Mouse (Mus musculus) heart, embryonic 13.5 days (tissue): Measurements from ENCODE around the gene Lyve1. TPM values are rescaled to one million over a fixed set of nuclear protein-coding genes. Genes with fewer than 3 reads are reported as not detected.

Experiments
- ATAC-seq: fragments of 200-750 bp; cut with Nextera tagmentation; 2 replicates; pipeline ENCODE4 v1.8.0; 2017; ENCODE audit warnings: moderate TSS enrichment; ENCODE audit not compliant: insufficient number of reproducible peaks, low FRiP score, low TSS enrichment; ENCODE audit errors: extremely low read depth
- H3K27ac ChIP-seq: fragments of 300-500 bp; sonication (generic); replicated peaks from 2 replicates; pipeline ENCODE4 v1.5.1; 2015; ENCODE audit warnings: moderate library complexity, mild to moderate bottlenecking, inconsistent platforms
- H3K27me3 ChIP-seq: fragments of 300-500 bp; sonication (generic); replicated peaks from 2 replicates; pipeline ENCODE4 v1.6.1; 2015; ENCODE audit warnings: mild to moderate bottlenecking, inconsistent platforms
- H3K36me3 ChIP-seq: fragments of 300-500 bp; sonication (generic); 2 replicates; pipeline ENCODE4 v1.6.1; 2015; ENCODE audit warnings: mild to moderate bottlenecking, inconsistent platforms
- H3K4me1 ChIP-seq: fragments of 300-500 bp; sonication (generic); 2 replicates; pipeline ENCODE4 v1.6.1; 2015; ENCODE audit warnings: inconsistent platforms
- H3K4me2 ChIP-seq: fragments of 300-500 bp; sonication (generic); 2 replicates; pipeline ENCODE4 v1.6.1; 2015; ENCODE audit warnings: inconsistent platforms, mild to moderate bottlenecking, moderate library complexity
- H3K4me3 ChIP-seq: fragments of 300-500 bp; sonication (generic); 2 replicates; pipeline ENCODE4 v1.5.1; 2015; ENCODE audit warnings: moderate library complexity, mild to moderate bottlenecking, inconsistent platforms
- H3K9ac ChIP-seq: fragments of 300-500 bp; sonication (generic); 2 replicates; pipeline ENCODE4 v1.6.1; 2015; ENCODE audit warnings: inconsistent platforms, mild to moderate bottlenecking, moderate library complexity
- H3K9me3 ChIP-seq: fragments of 300-500 bp; sonication (generic); 2 replicates; pipeline ENCODE4 v1.6.1; 2016; ENCODE audit warnings: inconsistent platforms
- WGBS: fragments of 180-500 bp; shearing (Covaris S2); methylation state at CpG from one replicate; pipeline ENCODE4 v1.1.7; 2015; ENCODE audit warnings: mixed read lengths; 5-methylcytosine and 5-hydroxymethylcytosine counted together
- polyA plus RNA-seq: library from polyadenylated mRNA; unstranded; fragments of >200 nt; fragmentation: Nextera tagmentation; extraction: Ambion mirVana; gene quantifications from 2 replicates; pipeline ENCODE4 v1.2.1, GENCODE M21; 2015

Gene Lyve1
- polyA plus RNA-seq, 1 experiment from 2014 or later = 6.2 TPM

GRCm38 (mm10) chr7:110851541-110852203 lies 11.4 kb downstream of the Lyve1 start:
- Histone ChIP-seq H3K4me2 (no peak overlapping the region), H3K27ac (peak overlapping the region; percentile 46; the same call in 1 of the 2 replicates), H3K9me3 (no peaks in the 10 kb centered on the region), H3K36me3 (no peaks in the 10 kb centered on the region), H3K27me3 (no peaks in the 10 kb centered on the region), H3K4me1 (peaks cover 22% of the 10 kb centered on the region), H3K9ac (no peak overlapping the region), H3K4me3 (no peak overlapping the region)
- ATAC-seq = no peak
- 57% methylated on average over 7 of the region's 7 CpGs for WGBS

DNA sequence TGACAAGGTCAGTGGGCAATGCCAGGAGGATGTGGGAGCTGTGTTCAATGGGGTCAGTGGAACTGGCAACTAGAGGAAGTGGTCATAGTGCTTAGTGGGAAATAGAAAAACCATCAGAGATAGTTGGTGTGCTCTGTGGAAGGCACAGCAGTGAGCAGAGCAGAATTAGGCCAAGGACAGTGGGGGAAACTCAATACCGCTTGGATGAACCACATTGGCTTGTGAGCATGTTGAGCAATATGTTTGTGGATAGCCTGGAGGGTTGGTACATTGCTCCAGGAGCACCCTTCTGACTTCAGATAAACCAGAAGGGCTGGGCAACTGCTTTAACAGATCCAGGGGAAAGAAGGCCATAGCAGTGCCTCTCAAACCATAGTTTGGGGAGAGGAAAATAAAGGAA lies 14.7 kb downstream of the Lyve1 start:
- Histone ChIP-seq H3K4me3 (no peak overlapping the region), H3K27me3 (no peaks in the 10 kb centered on the region), H3K9me3 (no peaks in the 10 kb centered on the region), H3K27ac (no peak overlapping the region), H3K9ac (no peak overlapping the region), H3K4me2 (no peak overlapping the region), H3K4me1 (peaks cover 14% of the 10 kb centered on the region), H3K36me3 (no peaks in the 10 kb centered on the region)
- ATAC-seq = no peak
- 87% methylated on average over 1 of the region's 1 CpGs for WGBS

- H3K4me3 ChIP-seq = no peak overlapping the region
- peaks cover 21% of the 10 kb centered on the region for H3K4me1 ChIP-seq
- H3K36me3 ChIP-seq = no peaks in the 10 kb centered on the region
- H3K27me3 ChIP-seq = no peaks in the 10 kb centered on the region
- no peak overlapping the region for H3K4me2 ChIP-seq
- no peaks in the 10 kb centered on the region for H3K9me3 ChIP-seq
- no peak for ATAC-seq
- WGBS = 43% methylated on average over 2 of the region's 2 CpGs
- H3K9ac ChIP-seq = no peak overlapping the region
- H3K27ac ChIP-seq = no peak overlapping the region
Observed at GRCm38 (mm10) chr7:110847321-110847720, 15.7 kb downstream of the Lyve1 start.

GRCm38 (mm10) chr7:110843916-110844874 lies 18.8 kb downstream of the Lyve1 start, which contains the start of gene Rnf141:
Gene Rnf141 (minus strand): TSS chr7:110844457.
- H3K9ac ChIP-seq = peak within 1 kb of the TSS; percentile 85
- H3K4me3 ChIP-seq = peak within 1 kb of the TSS; percentile 73
- peak within 1 kb of the TSS; percentile 82 for H3K4me2 ChIP-seq
- H3K4me1 ChIP-seq = peaks cover 20% of the 10 kb centered on the region
- ATAC-seq = peak; percentile 87
- 0% methylated on average over 42 of the region's 42 CpGs for WGBS
- no peaks in the 10 kb centered on the region for H3K9me3 ChIP-seq
- 0 out of 2 replicates have a peak, but pooled peaks cover 3% of the 10 kb centered on the region for H3K36me3 ChIP-seq
- no peaks in the 10 kb centered on the region for H3K27me3 ChIP-seq
- peak within 1 kb of the TSS; percentile 91 for H3K27ac ChIP-seq

GRCm38 (mm10) chr7:110840332-110840731 lies 22.7 kb downstream of the Lyve1 start:
- 69% methylated on average over 4 of the region's 4 CpGs for WGBS
- ATAC-seq = no peak

DNA sequence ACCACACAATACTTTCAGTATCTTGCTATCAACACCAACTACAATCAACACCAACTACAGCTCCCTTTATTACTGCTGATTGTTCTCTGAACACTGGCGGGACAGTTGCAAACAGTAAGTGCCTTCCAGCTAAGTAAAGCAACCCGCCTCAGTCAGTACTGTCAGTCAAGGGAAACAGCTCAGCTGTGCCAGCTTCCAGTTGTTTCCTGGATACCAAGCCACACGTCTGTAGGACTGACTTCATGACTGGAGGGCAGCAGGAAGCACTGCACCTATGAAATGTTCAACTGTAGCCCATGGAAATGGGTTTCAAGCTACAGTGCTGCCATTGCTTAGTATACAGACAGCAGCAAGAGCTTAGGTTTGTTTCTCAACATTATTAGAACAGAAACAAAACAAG lies 28.5 kb downstream of the Lyve1 start:
- WGBS = 41% methylated on average over 3 of the region's 3 CpGs
- Histone ChIP-seq H3K4me2 (no peak overlapping the region), H3K36me3 (peaks cover 51% of the 10 kb centered on the region), H3K27me3 (no peaks in the 10 kb centered on the region), H3K9me3 (no peaks in the 10 kb centered on the region), H3K4me1 (peaks cover 13% of the 10 kb centered on the region), H3K4me3 (no peak overlapping the region), H3K27ac (no peak overlapping the region), H3K9ac (no peak overlapping the region)
- ATAC-seq = no peak

More at GRCm38 (mm10) chr7:110840332-110840731, 22.7 kb downstream of the Lyve1 start:
- Histone ChIP-seq H3K4me1 (peaks cover 20% of the 10 kb centered on the region), H3K4me2 (no peak overlapping the region), H3K9me3 (no peaks in the 10 kb centered on the region), H3K4me3 (no peak overlapping the region), H3K27me3 (no peaks in the 10 kb centered on the region), H3K36me3 (peaks cover 19% of the 10 kb centered on the region), H3K9ac (no peak overlapping the region), H3K27ac (no peak overlapping the region)

GRCm38 (mm10) chr7:110834018-110834417 lies 29.0 kb downstream of the Lyve1 start:
- WGBS = 88% methylated on average over 1 of the region's 1 CpGs
- Histone ChIP-seq H3K4me1 (peaks cover 13% of the 10 kb centered on the region), H3K4me2 (no peak overlapping the region), H3K27me3 (no peaks in the 10 kb centered on the region), H3K9me3 (no peaks in the 10 kb centered on the region), H3K9ac (no peak overlapping the region), H3K27ac (no peak overlapping the region), H3K36me3 (peaks cover 56% of the 10 kb centered on the region), H3K4me3 (no peak overlapping the region)
- no peak for ATAC-seq

DNA sequence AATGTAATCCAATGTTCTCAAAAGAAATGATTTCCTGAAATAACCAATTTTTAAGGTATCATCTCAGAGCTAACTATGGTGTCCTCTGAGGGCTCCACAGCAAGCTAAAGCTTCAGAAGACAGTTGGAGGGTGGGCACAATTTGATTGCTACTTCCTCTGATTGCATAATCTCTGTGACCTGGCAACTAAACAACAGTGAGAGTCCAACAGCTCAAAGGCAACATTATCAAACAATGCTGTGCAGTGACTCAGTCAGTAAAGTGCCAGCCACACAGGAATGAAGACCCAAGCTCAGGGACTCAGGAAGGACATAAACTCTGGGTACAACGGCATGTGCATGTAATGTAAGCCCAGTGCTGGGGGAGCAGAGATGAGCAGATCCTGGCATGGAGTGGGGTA lies 30.0 kb downstream of the Lyve1 start:
- no peak for ATAC-seq
- Histone ChIP-seq H3K27ac (0 out of 2 replicates have a peak overlapping the region, but pooled peaks have one; percentile 22), H3K36me3 (peaks cover 66% of the 10 kb centered on the region), H3K9me3 (no peaks in the 10 kb centered on the region), H3K4me2 (no peak overlapping the region), H3K9ac (no peak overlapping the region), H3K27me3 (no peaks in the 10 kb centered on the region), H3K4me3 (no peak overlapping the region), H3K4me1 (peaks cover 13% of the 10 kb centered on the region)
- 74% methylated on average over 1 of the region's 1 CpGs for WGBS

DNA sequence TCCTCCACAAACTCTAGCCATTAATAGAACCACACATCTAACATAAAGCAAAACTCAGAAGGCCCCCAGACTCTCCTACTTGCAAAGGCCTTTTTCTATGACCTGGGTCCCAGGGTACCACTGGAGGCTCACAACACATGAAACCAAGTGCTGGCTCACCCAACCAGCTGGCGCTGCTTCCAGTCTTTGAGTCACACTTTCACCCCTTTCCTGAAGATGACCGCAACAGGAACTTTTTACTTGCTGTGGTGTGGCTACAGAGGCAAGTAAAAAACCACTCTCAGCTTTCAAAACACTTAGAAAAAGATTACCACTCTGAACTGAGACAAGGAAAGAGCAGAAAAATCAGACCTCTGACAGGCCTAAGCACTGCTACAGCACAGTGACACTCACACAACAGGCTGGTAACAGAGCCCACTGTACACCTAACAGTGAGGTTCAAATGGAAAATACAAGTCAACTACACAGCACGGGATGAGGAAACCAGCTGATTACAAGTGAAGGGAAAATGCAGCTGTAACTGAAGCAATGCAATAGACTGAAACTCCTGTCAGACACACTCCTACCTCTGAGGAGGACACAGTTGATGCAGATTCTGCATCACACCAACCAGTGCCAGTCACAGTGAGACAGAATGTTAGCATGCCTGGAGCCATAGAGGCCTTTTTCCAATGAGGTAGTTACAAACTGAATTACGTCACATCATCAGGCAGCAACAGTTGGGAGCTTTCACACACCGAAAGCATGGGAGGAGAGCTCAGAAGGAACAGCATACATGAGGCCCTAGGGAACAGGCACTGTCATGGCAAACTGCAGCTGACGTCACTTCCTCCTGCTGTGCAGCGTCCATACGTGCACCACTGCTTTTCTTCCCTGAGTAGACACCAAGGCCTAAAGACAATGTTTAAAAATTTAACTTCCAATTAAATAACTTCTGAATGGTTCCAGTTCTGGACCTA lies 38.8 kb downstream of the Lyve1 start:
- H3K4me3 ChIP-seq = no peak overlapping the region
- peak overlapping the region; percentile 24; the same call in 1 of the 2 replicates for H3K9ac ChIP-seq
- H3K27me3 ChIP-seq = no peaks in the 10 kb centered on the region
- H3K9me3 ChIP-seq = no peaks in the 10 kb centered on the region
- H3K4me2 ChIP-seq = no peak overlapping the region
- no peak for ATAC-seq
- peaks cover 53% of the 10 kb centered on the region for H3K4me1 ChIP-seq
- H3K27ac ChIP-seq = peak overlapping the region; percentile 58; the same call in 1 of the 2 replicates
- peaks cover 65% of the 10 kb centered on the region for H3K36me3 ChIP-seq
- WGBS = 78% methylated on average over 8 of the region's 8 CpGs

DNA sequence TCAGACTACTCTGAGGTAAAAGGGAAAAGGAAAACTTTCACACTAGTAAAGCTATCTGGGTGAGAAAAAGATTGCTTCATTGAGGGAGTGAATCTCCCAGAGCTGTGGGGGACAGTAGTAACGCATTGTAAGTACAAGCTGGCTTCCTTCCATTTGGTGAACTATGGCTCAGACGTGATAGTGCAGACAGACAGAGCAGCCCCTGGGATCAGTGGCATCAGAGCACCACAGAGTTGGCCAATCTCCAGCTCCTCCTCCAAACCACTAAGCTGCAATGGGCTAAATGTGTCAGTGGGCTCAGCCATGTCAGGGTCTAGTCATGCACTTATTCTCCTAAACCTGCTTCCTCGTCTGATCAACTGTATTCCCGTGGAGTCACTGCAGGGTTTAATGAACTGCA lies 39.4 kb downstream of the Lyve1 start:
- Histone ChIP-seq H3K27me3 (no peaks in the 10 kb centered on the region), H3K36me3 (peaks cover 58% of the 10 kb centered on the region), H3K27ac (peak overlapping the region; percentile 58; the same call in 1 of the 2 replicates), H3K4me2 (no peak overlapping the region), H3K4me1 (peaks cover 59% of the 10 kb centered on the region), H3K9me3 (no peaks in the 10 kb centered on the region), H3K9ac (peak overlapping the region; percentile 24; the same call in 1 of the 2 replicates), H3K4me3 (no peak overlapping the region)
- WGBS = 43% methylated on average over 4 of the region's 4 CpGs
- ATAC-seq = no peak
